Mouse (Mus musculus): ENCODE results near the gene Wscd1. TPM values are rescaled to one million over a fixed set of nuclear protein-coding genes. Genes with fewer than 3 reads are reported as not detected.
A peak's percentile ranks its signal among the peaks of the same experiment; 100 is the strongest.

Gene Wscd1
- total and polyA plus RNA-seq, 2 experiments from 2014 or later: 94.5 to 209 TPM

DNA sequence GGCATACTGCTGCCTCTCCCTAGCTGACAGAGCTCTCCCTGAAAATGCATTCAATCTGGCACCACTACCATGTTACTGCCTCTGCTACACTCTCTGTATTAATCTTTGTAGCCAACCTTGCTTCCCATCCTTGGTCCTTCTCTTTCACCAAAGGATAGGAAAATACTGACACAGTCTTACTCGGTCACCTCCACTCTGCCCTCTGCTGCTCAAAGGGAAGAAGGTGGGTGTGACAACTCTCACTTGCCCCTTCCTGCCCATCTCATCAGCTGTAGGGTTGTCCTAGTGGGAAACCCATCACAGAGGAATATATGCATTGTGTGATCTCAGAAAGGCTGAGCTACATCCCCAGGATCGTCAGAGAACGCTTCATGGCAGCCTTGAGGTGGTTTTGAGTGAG is 40.5 kb downstream of the Wscd1 start:
- Histone ChIP-seq H3K4me3 (ENCODE audit: low read length) (no peak overlapping the region), H3K36me3 (ENCODE audit: insufficient read depth, low read length) (peaks cover 34% of the 10 kb centered on the region; the same call in 1 of the 2 replicates), H3K4me2 (ENCODE audit: low read depth, low read length) (no peak overlapping the region), H3K27ac (no peak overlapping the region), H3K4me1 (ENCODE audit: insufficient read depth, low read length) (no peaks in the 10 kb centered on the region), H3K27me3 (ENCODE audit: insufficient read depth, low read length) (no peaks in the 10 kb centered on the region), H3K9me3 (ENCODE audit: low read length) (no peaks in the 10 kb centered on the region), H3K9ac (replicated peaks; ENCODE audit: low read length) (no peak overlapping the region)
- 87% methylated on average over 3 of the region's 3 CpGs for WGBS
- no peak for ATAC-seq
- DNase-seq (ENCODE audit: low spot score): no peak
- TF ChIP-seq CTCF (IDR thresholded peaks at IDR 0.05; ENCODE audit: low read depth): peak; percentile 47

DNA sequence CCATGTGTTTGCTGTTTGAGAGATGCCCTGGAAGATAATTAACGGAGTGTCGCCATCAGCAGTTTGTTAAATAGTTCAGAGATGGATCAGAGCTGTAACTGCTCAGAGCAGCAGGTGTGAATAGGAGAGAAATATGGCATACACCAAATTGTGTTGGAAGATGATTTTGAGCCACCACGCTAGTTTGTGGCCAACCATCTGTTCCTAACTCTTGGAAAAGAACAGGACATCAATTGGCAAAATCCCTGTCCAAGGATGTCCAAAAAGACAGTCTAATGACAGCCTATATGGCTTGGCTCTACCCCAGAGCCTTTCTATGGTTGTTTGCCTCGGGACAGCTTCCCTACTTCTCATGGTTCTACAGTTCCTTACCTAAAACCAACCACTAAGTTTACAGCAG is 49.5 kb downstream of the Wscd1 start:
- Histone ChIP-seq H3K4me2 (ENCODE audit: low read depth, low read length) (no peak overlapping the region), H3K27me3 (ENCODE audit: insufficient read depth, low read length) (no peaks in the 10 kb centered on the region), H3K9me3 (ENCODE audit: low read length) (no peaks in the 10 kb centered on the region), H3K4me3 (ENCODE audit: low read length) (no peak overlapping the region), H3K27ac (no peak overlapping the region), H3K4me1 (ENCODE audit: insufficient read depth, low read length) (no peaks in the 10 kb centered on the region), H3K9ac (replicated peaks; ENCODE audit: low read length) (no peak overlapping the region), H3K36me3 (ENCODE audit: insufficient read depth, low read length) (no peaks in the 10 kb centered on the region)
- TF ChIP-seq CTCF (IDR thresholded peaks at IDR 0.05; ENCODE audit: low read depth): no peak
- no peak for DNase-seq (ENCODE audit: low spot score)
- WGBS: 80% methylated on average over 4 of the region's 4 CpGs
- ATAC-seq: no peak

DNA sequence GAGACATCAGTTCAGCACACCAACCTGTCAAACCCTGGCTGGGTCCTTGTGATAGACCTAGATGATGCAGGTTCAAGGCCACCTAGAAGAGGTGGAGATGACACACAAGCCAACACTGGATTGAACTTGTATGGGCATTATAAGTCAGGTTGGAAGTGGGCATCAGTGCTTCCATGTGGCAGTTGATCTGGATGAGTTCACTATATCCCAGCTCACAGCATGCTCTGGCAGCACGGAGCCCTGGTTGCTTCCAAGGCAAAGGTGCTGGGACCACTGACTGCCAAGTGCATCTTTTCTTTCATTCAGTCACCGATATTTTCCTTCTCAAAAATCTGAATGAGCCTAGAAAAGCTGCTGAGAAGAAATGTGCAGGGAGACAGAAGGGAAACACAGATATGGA is 58.8 kb downstream of the Wscd1 start:
- Histone ChIP-seq H3K4me1 (ENCODE audit: insufficient read depth, low read length) (no peaks in the 10 kb centered on the region), H3K4me3 (ENCODE audit: low read length) (no peak overlapping the region), H3K36me3 (ENCODE audit: insufficient read depth, low read length) (no peaks in the 10 kb centered on the region), H3K9ac (replicated peaks; ENCODE audit: low read length) (no peak overlapping the region), H3K4me2 (ENCODE audit: low read depth, low read length) (no peak overlapping the region), H3K9me3 (ENCODE audit: low read length) (no peaks in the 10 kb centered on the region), H3K27me3 (ENCODE audit: insufficient read depth, low read length) (no peaks in the 10 kb centered on the region), H3K27ac (no peak overlapping the region)
- ATAC-seq (no peak), DNase-seq (ENCODE audit: low spot score) (no peak)
- no peak for TF ChIP-seq CTCF (IDR thresholded peaks at IDR 0.05; ENCODE audit: low read depth)
- WGBS: 75% methylated on average over 2 of the region's 2 CpGs

DNA sequence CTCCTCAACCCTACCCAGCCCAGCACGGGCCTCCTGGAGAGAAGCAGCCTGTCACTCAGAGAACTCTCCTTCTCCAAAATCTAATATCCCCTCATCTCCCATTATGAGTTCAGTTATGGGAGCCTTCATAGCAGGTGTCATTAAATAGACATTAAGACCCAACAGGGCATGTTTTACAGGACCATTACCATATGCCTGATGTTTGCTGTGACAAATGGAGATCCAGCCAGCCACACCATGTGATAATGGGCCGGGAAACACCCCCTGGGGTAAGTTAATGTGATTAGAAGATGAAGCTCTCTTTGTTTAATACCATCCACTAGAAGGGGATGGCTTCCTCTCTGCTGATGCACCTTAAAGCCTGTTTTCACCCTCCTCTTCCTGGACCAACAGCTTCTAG is 62.1 kb downstream of the Wscd1 start:
- TF ChIP-seq CTCF (IDR thresholded peaks at IDR 0.05; ENCODE audit: low read depth): no peak
- H3K27ac ChIP-seq: no peak overlapping the region
- ATAC-seq (no peak), DNase-seq (ENCODE audit: low spot score) (no peak)
- H3K9ac ChIP-seq (replicated peaks; ENCODE audit: low read length): no peak overlapping the region
- H3K9me3 ChIP-seq (ENCODE audit: low read length): no peaks in the 10 kb centered on the region
- H3K36me3 ChIP-seq (ENCODE audit: insufficient read depth, low read length): no peaks in the 10 kb centered on the region
- no peak overlapping the region for H3K4me2 ChIP-seq (ENCODE audit: low read depth, low read length)
- H3K27me3 ChIP-seq (ENCODE audit: insufficient read depth, low read length): no peaks in the 10 kb centered on the region
- H3K4me3 ChIP-seq (ENCODE audit: low read length): no peak overlapping the region
- WGBS: 43% methylated on average over 2 of the region's 2 CpGs
- peaks cover 9% of the 10 kb centered on the region; the same call in 1 of the 2 replicates for H3K4me1 ChIP-seq (ENCODE audit: insufficient read depth, low read length)

DNA sequence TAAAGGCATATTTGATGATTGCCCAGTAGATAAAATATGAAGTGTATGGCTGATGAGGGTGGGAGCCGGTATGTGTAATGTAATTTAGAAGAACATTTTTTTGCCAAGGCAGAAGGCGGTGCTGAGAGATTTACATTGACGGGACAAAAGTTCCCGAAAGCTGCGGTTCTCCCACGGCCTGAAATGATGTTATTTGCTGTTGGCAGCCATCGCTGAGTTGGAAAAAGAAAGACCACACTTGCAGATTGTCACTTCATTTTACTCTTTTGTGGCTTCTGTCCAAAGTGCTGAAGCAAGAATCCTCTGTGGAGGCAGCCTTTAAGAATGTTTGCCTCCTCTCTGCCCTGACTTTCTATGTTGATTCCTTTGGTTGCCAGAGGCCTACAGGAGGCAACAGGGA is 63.2 kb downstream of the Wscd1 start:
- peak; percentile 44 for DNase-seq (ENCODE audit: low spot score)
- Histone ChIP-seq H3K9ac (replicated peaks; ENCODE audit: low read length) (no peak overlapping the region), H3K9me3 (ENCODE audit: low read length) (no peaks in the 10 kb centered on the region), H3K36me3 (ENCODE audit: insufficient read depth, low read length) (no peaks in the 10 kb centered on the region), H3K4me2 (ENCODE audit: low read depth, low read length) (no peak overlapping the region), H3K27me3 (ENCODE audit: insufficient read depth, low read length) (no peaks in the 10 kb centered on the region), H3K4me3 (ENCODE audit: low read length) (no peak overlapping the region), H3K27ac (no peak overlapping the region), H3K4me1 (ENCODE audit: insufficient read depth, low read length) (peaks cover 15% of the 10 kb centered on the region; the same call in 1 of the 2 replicates)
- WGBS: 57% methylated on average over 7 of the region's 7 CpGs
- TF ChIP-seq CTCF (IDR thresholded peaks at IDR 0.05; ENCODE audit: low read depth): no peak
- ATAC-seq: no peak

DNA sequence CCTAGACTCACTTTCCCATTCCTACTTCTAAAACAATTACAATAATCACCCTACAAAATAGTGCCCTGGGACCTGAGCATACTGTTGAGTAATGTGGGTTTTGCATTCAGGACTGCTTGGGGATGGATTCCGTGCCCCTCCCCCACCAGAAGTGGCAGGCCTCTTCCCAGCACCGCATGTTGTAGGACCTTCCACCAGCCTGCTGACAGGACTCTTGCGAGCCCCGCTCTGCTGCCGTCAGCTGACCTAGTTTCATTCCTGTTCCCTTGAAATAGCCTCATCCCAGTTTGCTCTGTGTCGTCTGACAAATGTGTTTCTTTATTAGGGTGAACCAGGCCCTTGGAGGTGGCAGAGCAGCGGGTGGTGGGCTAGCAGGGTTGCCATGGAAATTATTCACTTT is 64.8 kb downstream of the Wscd1 start:
- no peaks in the 10 kb centered on the region for H3K27me3 ChIP-seq (ENCODE audit: insufficient read depth, low read length)
- no peak for TF ChIP-seq CTCF (IDR thresholded peaks at IDR 0.05; ENCODE audit: low read depth)
- no peak overlapping the region for H3K4me2 ChIP-seq (ENCODE audit: low read depth, low read length)
- no peak overlapping the region for H3K9ac ChIP-seq (replicated peaks; ENCODE audit: low read length)
- 26% methylated on average over 7 of the region's 7 CpGs for WGBS
- DNase-seq (ENCODE audit: low spot score) (peak; percentile 36), ATAC-seq (0 out of 2 replicates have a peak, but pooled peaks have one; percentile 49)
- H3K9me3 ChIP-seq (ENCODE audit: low read length): no peaks in the 10 kb centered on the region
- no peak overlapping the region for H3K4me3 ChIP-seq (ENCODE audit: low read length)
- H3K27ac ChIP-seq: no peak overlapping the region
- no peaks in the 10 kb centered on the region for H3K36me3 ChIP-seq (ENCODE audit: insufficient read depth, low read length)
- peaks cover 15% of the 10 kb centered on the region; the same call in 1 of the 2 replicates for H3K4me1 ChIP-seq (ENCODE audit: insufficient read depth, low read length)

DNA sequence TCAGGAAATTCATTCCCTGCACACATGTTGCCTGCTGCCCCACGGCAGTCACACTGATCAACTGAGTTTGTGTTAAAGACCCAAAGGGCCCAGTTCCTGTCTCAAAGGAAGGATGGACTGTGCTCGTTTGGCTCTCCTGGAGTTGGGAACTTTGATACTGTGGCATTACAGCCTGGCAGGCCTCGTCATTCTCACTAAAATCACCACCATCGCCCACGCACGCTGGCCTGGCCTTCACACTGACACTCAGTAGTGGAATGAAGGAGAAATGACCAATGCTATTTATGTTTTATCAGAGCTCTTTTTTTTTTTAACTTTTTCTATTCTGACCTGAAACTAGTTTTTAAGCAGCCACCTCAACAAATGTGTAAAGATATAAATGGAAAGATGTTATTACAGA is 65.6 kb downstream of the Wscd1 start:
- ATAC-seq: no peak
- Histone ChIP-seq H3K9ac (replicated peaks; ENCODE audit: low read length) (no peak overlapping the region), H3K27me3 (ENCODE audit: insufficient read depth, low read length) (no peaks in the 10 kb centered on the region), H3K36me3 (ENCODE audit: insufficient read depth, low read length) (no peaks in the 10 kb centered on the region), H3K4me1 (ENCODE audit: insufficient read depth, low read length) (peaks cover 15% of the 10 kb centered on the region; the same call in 1 of the 2 replicates), H3K27ac (no peak overlapping the region), H3K4me3 (ENCODE audit: low read length) (no peak overlapping the region), H3K4me2 (ENCODE audit: low read depth, low read length) (no peak overlapping the region), H3K9me3 (ENCODE audit: low read length) (no peaks in the 10 kb centered on the region)
- TF ChIP-seq CTCF (IDR thresholded peaks at IDR 0.05; ENCODE audit: low read depth): no peak
- no peak for DNase-seq (ENCODE audit: low spot score)
- 89% methylated on average over 6 of the region's 6 CpGs for WGBS
